Mouse (Mus musculus) liver, adult 10 weeks (tissue): ENCODE data around the gene Gm45233. TPM values are rescaled to one million over a fixed set of nuclear protein-coding genes. Genes with fewer than 3 reads are reported as not detected.

ENCODE experiments used
- polyA plus RNA-seq: library from polyadenylated mRNA; stranded (reverse); fragments of 350-450 nt; fragmentation: Illumina TruSeq; extraction: RNeasy Lipid Tissue Mini Kit (QIAGEN cat#74804); gene quantifications from one replicate; pipeline ENCODE4 v1.2.3, GENCODE M21; 2014; ENCODE audit warnings: low read depth, low replicate concordance

Gene Gm45233
- not detected for polyA plus RNA-seq

GRCm38 (mm10) chr7:43443917-43444293, at the start of gene Gm45233, which contains the start of gene Etfb:
Gm45233 (plus strand) TSS chr7:43444128.
Etfb (plus strand) TSS chr7:43444083.

DNA sequence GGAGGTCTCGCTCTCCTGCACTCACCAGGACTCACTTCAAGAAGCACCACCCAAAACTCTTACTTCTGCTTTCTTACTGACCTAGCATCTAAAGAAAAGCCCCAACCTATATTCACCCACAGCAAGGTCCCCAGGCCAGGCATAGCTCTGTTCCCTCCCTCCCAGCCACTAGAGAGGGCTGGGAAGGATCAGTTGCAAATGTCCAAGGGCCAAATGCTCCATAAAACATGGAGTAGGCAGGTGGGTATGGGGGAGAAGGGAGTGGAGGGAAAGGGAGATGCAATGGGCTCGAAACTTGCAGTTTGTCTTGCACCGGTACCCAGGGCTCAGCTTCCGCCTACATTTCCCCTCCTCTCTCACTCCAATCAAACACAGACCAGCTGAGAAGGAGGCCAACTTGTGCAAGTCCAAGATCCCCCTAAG, 35.8 kb upstream of the Gm45233 start, which contains the start of gene Siglecg:
Gene Siglecg, plus strand, starts transcription at position 74 of the 423 bp plus-strand sequence.

GRCm38 (mm10) chr7:43427406-43427805, 16.5 kb upstream of the Gm45233 start, which contains the start of gene Lim2:
Lim2 (plus strand) TSS chr7:43427670.

DNA sequence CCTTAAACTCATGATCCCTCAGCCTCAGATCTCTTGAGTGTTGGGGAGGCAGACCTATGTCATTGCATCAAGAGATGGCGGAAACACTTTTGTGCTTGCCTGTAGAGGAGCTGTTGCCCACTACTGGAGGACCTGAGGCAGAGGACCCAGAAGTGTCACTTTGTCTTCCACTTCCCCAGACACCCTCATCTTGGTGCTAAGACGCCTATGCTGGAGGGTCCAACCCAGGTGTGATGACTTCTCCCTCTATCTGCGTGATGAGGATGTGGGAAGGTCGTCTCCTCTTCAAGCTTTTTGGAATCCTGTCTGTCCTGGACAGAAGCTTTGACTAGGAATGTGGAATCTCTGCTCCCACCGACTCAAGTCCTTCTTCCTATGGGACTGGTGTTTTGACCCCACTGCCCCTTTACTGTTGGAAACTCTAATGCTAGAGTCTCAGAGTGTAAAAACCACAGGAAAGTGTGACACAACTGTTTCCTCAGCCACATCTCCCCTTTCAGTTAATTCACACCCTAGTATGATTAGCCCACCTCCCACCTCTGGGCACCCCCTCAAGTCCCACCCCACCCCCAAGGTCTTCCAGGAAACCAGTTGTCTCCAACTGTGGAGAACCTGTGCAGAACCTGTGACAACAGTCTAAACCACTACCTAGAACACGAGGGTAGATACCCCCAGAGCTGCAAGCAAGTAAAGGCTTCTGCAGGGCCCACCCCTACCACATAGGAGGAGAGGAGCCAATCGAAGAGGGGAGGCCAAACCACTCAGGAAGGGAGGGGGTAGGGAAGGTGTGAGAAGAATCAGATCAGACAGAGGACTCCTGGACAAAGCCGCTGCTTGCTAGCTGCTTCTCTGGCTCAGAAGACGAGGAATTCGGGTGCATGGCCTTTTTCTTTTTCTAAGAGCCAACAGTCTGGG, 7.3 kb upstream of the Gm45233 start, which contains the start of gene Nkg7:
Gene Nkg7, plus strand, starts transcription at position 733 of the 915 bp plus-strand sequence.

GRCm38 (mm10) chr7:43440482-43440881, 3.4 kb upstream of the Gm45233 start, which contains the start of gene Cldnd2:
Cldnd2 (plus strand) TSS chr7:43440782.

DNA sequence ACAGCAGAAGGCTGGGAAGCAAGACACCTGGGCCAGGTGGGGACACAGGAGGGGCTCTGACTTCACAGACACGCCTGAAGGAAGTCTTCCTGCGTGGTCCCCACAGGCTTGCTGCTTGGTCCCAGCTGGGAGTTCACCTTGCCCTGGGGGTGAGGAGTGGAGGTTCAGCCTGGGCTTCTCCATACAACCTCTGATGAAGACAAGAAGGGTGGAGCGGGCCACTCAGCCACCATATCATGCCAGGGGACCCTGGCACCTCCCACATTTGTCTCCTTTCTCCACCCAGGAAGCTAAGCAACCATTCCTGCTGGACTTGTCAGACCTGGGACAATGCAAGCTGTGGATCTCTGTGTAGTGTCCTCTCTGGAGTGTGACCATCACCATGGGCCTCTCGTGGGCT, 18.9 kb downstream of the Gm45233 start, which contains the start of gene Vsig10l:
Gene Vsig10l, plus strand, starts transcription at position 301 of the 400 bp plus-strand sequence.

GRCm38 (mm10) chr7:43489631-43490125, 45.8 kb downstream of the Gm45233 start, which contains the start of gene Iglon5:
Iglon5 (minus strand) TSS chr7:43490075.

Other genes with a start within 250 kb of the Gm45233 start
- 21.3 TPM for gene Zfp715, start 130.8 kb upstream of the Gm45233 start, polyA plus RNA-seq
- not detected for gene Siglecf, start 92.8 kb upstream of the Gm45233 start, polyA plus RNA-seq
- not detected for gene Siglecg, start 35.9 kb upstream of the Gm45233 start, polyA plus RNA-seq
- not detected for gene Lim2, start 16.5 kb upstream of the Gm45233 start, polyA plus RNA-seq
- not detected for gene Nkg7, start 7.1 kb upstream of the Gm45233 start, polyA plus RNA-seq
- gene Cldnd2, start 3.3 kb upstream of the Gm45233 start, polyA plus RNA-seq, result not detected
- gene Etfb, start within 50 bp of the Gm45233 start, polyA plus RNA-seq, result 62.5 TPM
- gene Vsig10l, start 19.0 kb downstream of the Gm45233 start, polyA plus RNA-seq, result 0.32 TPM
- not detected for gene Iglon5, start 45.9 kb downstream of the Gm45233 start, polyA plus RNA-seq
- gene 4931406B18Rik, start 61.8 kb downstream of the Gm45233 start, polyA plus RNA-seq, result not detected
- gene Cd33, start 100.3 kb downstream of the Gm45233 start, polyA plus RNA-seq, result 1.1 TPM
- gene Zfp658, start 118.1 kb downstream of the Gm45233 start, polyA plus RNA-seq, result 0.66 TPM
- gene Zfp719, start 135.5 kb downstream of the Gm45233 start, polyA plus RNA-seq, result 4.6 TPM
- gene Zfp819, start 163.0 kb downstream of the Gm45233 start, polyA plus RNA-seq, result not detected
- not detected for gene Ceacam18, start 190.6 kb downstream of the Gm45233 start, polyA plus RNA-seq
- 1.3 TPM for gene Siglece, start 216.0 kb downstream of the Gm45233 start, polyA plus RNA-seq
- 1.0 TPM for gene Ctu1, start 227.9 kb downstream of the Gm45233 start, polyA plus RNA-seq
- gene Klk14, start 246.3 kb downstream of the Gm45233 start, polyA plus RNA-seq, result not detected